Mouse (Mus musculus) heart, postnatal 0 days (tissue): ENCODE data around the gene 5330417C22Rik.

Source experiments
- CTCF ChIP-seq: IDR thresholded peaks from 2 replicates; pipeline ENCODE4 v1.5.1; 2016; ENCODE audit warnings: antibody characterized with exemption, control low read depth, low read depth
- EP300 ChIP-seq: IDR thresholded peaks from 2 replicates; pipeline ENCODE4 v1.6.1; 2016; ENCODE audit warnings: antibody characterized with exemption, low read depth

GRCm38 (mm10) chr3:108510156-108510555, 26.2 kb downstream of the 5330417C22Rik start:
- TF ChIP-seq CTCF (no peak), EP300 (no peak)
